Mouse (Mus musculus) heart, adult 2 months (tissue): Measurements from ENCODE around the gene Abcc8.

ENCODE experiments used
- CTCF ChIP-seq: fragments of 200-600 bp; IDR thresholded peaks from 2 replicates; pipeline ENCODE4 v1.8.1; 2022; ENCODE audit warnings: antibody characterized with exemption, mild to moderate bottlenecking, moderate library complexity
- EP300 ChIP-seq: fragments of 200-500 bp; IDR thresholded peaks from 2 replicates; pipeline ENCODE4 v1.6.1; 2011; ENCODE audit warnings: low read depth, low read length, control low read depth; ENCODE audit not compliant: insufficient read depth
- POLR2A ChIP-seq: fragments of 200-500 bp; IDR thresholded peaks from 2 replicates; pipeline ENCODE4 v1.6.1; 2011; ENCODE audit warnings: mild to moderate bottlenecking, low read depth, low read length, control low read depth; ENCODE audit not compliant: insufficient read depth

GRCm38 (mm10) chr7:46184232-46184631 is 4.4 kb upstream of the Abcc8 start:
- TF ChIP-seq EP300 (no peak), CTCF (no peak), POLR2A (no peak)
